Mouse (Mus musculus) stomach, embryonic 14.5 days (tissue): ENCODE measurements at regions not wholly inside any gene's neighbourhood (a gene's known extent, or its start where the extent isn't known, plus 50 kb on each side); places are given as distances from the start of the nearest gene placed in this dataset.

Experiments used
- ATAC-seq: fragments of 200-750 bp; cut with Nextera tagmentation; 2 replicates; pipeline ENCODE4 v1.8.0; 2017; ENCODE audit warnings: low read depth, moderate TSS enrichment; ENCODE audit not compliant: insufficient number of reproducible peaks, insufficient read depth, low FRiP score
- H3K27ac ChIP-seq: fragments of 300-500 bp; sonication (generic); 2 replicates; pipeline ENCODE4 v1.5.1; 2014; ENCODE audit warnings: mild to moderate bottlenecking, low read length, moderate library complexity, mixed read lengths
- H3K27me3 ChIP-seq: fragments of 300-500 bp; sonication (generic); 2 replicates; pipeline ENCODE4 v1.6.1; 2014; ENCODE audit warnings: low read length, control low read depth, mixed read lengths; ENCODE audit not compliant: control insufficient read depth, insufficient read depth
- H3K36me3 ChIP-seq: fragments of 300-500 bp; sonication (generic); 2 replicates; pipeline ENCODE4 v1.6.1; 2014; ENCODE audit warnings: mild to moderate bottlenecking, control low read depth, low read length, moderate library complexity, mixed read lengths; ENCODE audit not compliant: control insufficient read depth, insufficient read depth
- H3K4me1 ChIP-seq: fragments of 300-500 bp; sonication (generic); 2 replicates; pipeline ENCODE4 v1.6.1; 2014; ENCODE audit warnings: low read length, control low read depth, mixed read lengths; ENCODE audit not compliant: control insufficient read depth, insufficient read depth
- H3K4me2 ChIP-seq: fragments of 300-500 bp; sonication (generic); replicated peaks from 2 replicates; pipeline ENCODE4 v1.6.1; 2014; ENCODE audit warnings: low read depth, low read length, control low read depth
- H3K4me3 ChIP-seq: fragments of 300-500 bp; sonication (generic); 2 replicates; pipeline ENCODE4 v1.5.1; 2014; ENCODE audit warnings: low read depth, low read length, control low read depth
- H3K9ac ChIP-seq: fragments of 300-500 bp; sonication (generic); replicated peaks from 2 replicates; pipeline ENCODE4 v1.6.1; 2014; ENCODE audit warnings: low read depth, mild to moderate bottlenecking, control low read depth, low read length, moderate library complexity, mixed read lengths
- H3K9me3 ChIP-seq: fragments of 300-500 bp; sonication (generic); 2 replicates; pipeline ENCODE4 v1.6.1; 2016; ENCODE audit warnings: low read depth, low read length, control low read depth; ENCODE audit not compliant: control insufficient read depth
- WGBS: fragments of 180-500 bp; shearing (Covaris S2); extraction: QIAGEN DNeasy Blood & Tissue Kit; methylation state at CpG from one replicate; pipeline ENCODE4 v1.1.7; 2014; 5-methylcytosine and 5-hydroxymethylcytosine counted together

DNA sequence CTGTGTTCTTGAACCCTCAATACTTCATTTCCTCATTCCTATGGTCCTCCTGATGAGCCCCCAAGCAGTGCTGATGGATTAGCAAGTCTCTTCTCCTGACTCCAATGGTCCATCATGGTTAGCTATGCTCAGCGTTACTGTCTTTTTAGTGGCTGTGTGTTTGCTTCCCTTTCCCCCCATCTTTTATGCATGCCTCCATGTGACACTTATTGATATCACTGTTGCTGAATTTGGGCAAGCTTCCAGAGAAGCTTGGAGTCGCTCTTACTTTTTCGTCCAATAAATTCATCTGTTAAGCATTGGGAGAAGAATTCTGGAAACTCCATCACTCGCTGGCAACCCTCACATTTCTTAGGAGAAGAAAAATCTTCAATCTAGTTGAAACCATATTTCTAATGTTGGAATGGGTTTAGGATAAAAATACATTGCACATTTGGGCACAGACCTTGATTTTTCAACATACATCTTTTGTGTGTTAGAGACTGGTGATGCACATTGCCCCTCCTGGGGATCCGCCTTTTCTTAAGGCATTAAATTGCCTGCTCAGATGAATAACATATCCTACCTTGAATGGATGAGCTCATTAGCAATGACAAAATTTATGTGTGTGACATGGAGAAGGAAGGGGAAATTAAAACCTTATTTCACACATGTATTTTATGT lies 107.7 kb upstream of the 4933402D24Rik start:
- H3K9ac ChIP-seq: no peak overlapping the region
- H3K4me1 ChIP-seq: no peaks in the 10 kb centered on the region
- no peak overlapping the region for H3K4me3 ChIP-seq
- H3K27ac ChIP-seq: no peak overlapping the region
- no peak overlapping the region for H3K4me2 ChIP-seq
- H3K27me3 ChIP-seq: no peaks in the 10 kb centered on the region
- 67% methylated on average over 5 of the region's 5 CpGs for WGBS
- no peak for ATAC-seq
- H3K9me3 ChIP-seq: no peaks in the 10 kb centered on the region
- H3K36me3 ChIP-seq: no peaks in the 10 kb centered on the region

GRCm38 (mm10) chr1:63875297-63875962 lies 106.4 kb upstream of the 4933402D24Rik start:
- H3K27ac ChIP-seq: no peak overlapping the region
- no peak overlapping the region for H3K4me2 ChIP-seq
- WGBS: 78% methylated on average over 2 of the region's 3 CpGs
- no peaks in the 10 kb centered on the region for H3K9me3 ChIP-seq
- H3K4me1 ChIP-seq: no peaks in the 10 kb centered on the region
- no peaks in the 10 kb centered on the region for H3K27me3 ChIP-seq
- ATAC-seq: no peak
- no peaks in the 10 kb centered on the region for H3K36me3 ChIP-seq
- H3K4me3 ChIP-seq: no peak overlapping the region
- H3K9ac ChIP-seq: no peak overlapping the region

DNA sequence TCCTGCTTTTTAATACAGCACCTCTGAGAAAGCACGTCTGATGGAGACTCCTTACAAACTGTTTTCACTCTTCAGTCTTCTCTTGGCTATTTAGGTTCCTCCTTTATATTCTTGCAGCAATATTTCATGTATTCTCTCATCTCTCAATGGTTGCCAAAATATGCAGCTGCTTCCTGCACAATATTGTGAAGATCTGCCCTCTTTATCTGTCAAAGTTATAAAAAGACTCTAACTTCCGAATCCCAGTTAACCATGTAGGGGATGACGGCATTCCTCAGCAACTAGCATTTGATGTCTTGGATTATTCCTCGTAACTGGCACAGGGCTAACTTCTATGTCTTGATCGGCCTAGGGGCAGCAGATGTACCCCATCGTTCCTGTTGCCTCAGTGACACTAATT lies 102.8 kb upstream of the 4933402D24Rik start:
- no peak overlapping the region for H3K4me2 ChIP-seq
- H3K36me3 ChIP-seq: no peaks in the 10 kb centered on the region
- no peaks in the 10 kb centered on the region for H3K27me3 ChIP-seq
- no peak overlapping the region for H3K4me3 ChIP-seq
- no peaks in the 10 kb centered on the region for H3K4me1 ChIP-seq
- no peak for ATAC-seq
- H3K27ac ChIP-seq: no peak overlapping the region
- no peak overlapping the region for H3K9ac ChIP-seq
- H3K9me3 ChIP-seq: no peaks in the 10 kb centered on the region
- WGBS: 82% methylated on average over 6 of the region's 6 CpGs

- Histone ChIP-seq H3K4me2 (no peak overlapping the region), H3K27ac (no peak overlapping the region), H3K27me3 (no peaks in the 10 kb centered on the region), H3K36me3 (no peaks in the 10 kb centered on the region), H3K4me1 (no peaks in the 10 kb centered on the region), H3K9me3 (no peaks in the 10 kb centered on the region), H3K9ac (no peak overlapping the region), H3K4me3 (no peak overlapping the region)
- WGBS: 84% methylated on average over 2 of the region's 2 CpGs
- no peak for ATAC-seq
These were observed 100.3 kb upstream of the 4933402D24Rik start for GRCm38 (mm10) chr1:63869342-63869741.

- Histone ChIP-seq H3K4me2 (no peak overlapping the region), H3K4me1 (no peaks in the 10 kb centered on the region), H3K9ac (no peak overlapping the region), H3K36me3 (no peaks in the 10 kb centered on the region), H3K9me3 (no peaks in the 10 kb centered on the region), H3K27me3 (no peaks in the 10 kb centered on the region), H3K4me3 (no peak overlapping the region), H3K27ac (no peak overlapping the region)
- WGBS: 36% methylated on average over 6 of the region's 6 CpGs
- ATAC-seq: no peak
These were observed 89.0 kb upstream of the 4933402D24Rik start for GRCm38 (mm10) chr1:63857933-63858649.

DNA sequence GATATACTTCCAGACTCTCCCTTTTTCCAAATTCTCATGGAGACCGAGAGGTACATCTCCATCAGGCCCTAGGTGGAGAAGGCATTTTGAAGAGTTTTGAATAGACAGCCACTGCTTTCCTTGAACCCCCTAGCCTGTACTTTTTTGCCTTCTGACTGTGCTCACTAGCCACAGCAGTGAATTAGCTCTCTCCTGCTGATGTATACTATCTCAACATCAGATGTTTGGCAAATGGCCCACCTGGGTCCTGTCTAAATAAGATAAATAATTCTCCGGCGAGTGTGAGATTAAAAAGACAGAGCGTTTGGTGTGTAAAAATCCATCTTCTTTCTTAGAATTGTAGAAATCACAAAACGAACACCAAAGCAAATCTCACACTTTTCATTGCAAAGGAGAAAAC lies 88.4 kb upstream of the 4933402D24Rik start:
- 41% methylated on average over 5 of the region's 5 CpGs for WGBS
- Histone ChIP-seq H3K4me2 (no peak overlapping the region), H3K4me1 (no peaks in the 10 kb centered on the region), H3K27me3 (no peaks in the 10 kb centered on the region), H3K27ac (no peak overlapping the region), H3K9ac (no peak overlapping the region), H3K36me3 (no peaks in the 10 kb centered on the region), H3K4me3 (no peak overlapping the region), H3K9me3 (no peaks in the 10 kb centered on the region)
- ATAC-seq: no peak

DNA sequence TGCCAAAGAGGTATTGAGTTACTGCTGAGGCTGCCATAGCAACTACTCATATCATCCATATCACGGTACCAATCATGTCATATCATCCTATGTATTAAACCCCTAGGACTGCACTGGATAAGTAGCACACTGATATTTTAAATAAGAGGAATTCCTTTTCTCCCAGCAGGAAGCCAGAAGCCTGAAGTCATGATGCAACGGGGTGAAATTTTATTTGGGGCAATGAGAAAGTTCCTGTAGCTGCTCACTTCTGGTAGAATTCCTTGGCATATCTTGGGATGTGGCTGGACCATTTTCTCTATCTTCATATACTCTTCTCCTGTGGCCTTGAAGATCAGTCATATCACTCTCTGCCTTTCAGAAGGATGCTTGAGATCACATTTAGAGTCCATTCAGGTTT lies 87.3 kb upstream of the 4933402D24Rik start:
- 88% methylated on average over 2 of the region's 2 CpGs for WGBS
- Histone ChIP-seq H3K27ac (no peak overlapping the region), H3K4me1 (no peaks in the 10 kb centered on the region), H3K4me2 (no peak overlapping the region), H3K27me3 (no peaks in the 10 kb centered on the region), H3K9me3 (no peaks in the 10 kb centered on the region), H3K4me3 (no peak overlapping the region), H3K9ac (no peak overlapping the region), H3K36me3 (no peaks in the 10 kb centered on the region)
- ATAC-seq: no peak

GRCm38 (mm10) chr1:63854794-63855193 lies 85.7 kb upstream of the 4933402D24Rik start:
- Histone ChIP-seq H3K27me3 (no peaks in the 10 kb centered on the region), H3K27ac (no peak overlapping the region), H3K9me3 (no peaks in the 10 kb centered on the region), H3K4me3 (no peak overlapping the region), H3K4me2 (no peak overlapping the region), H3K4me1 (no peaks in the 10 kb centered on the region), H3K36me3 (no peaks in the 10 kb centered on the region), H3K9ac (no peak overlapping the region)
- WGBS: 67% methylated on average over 3 of the region's 3 CpGs
- ATAC-seq: no peak
